Mouse (Mus musculus) small intestine, adult 2 months (tissue): Measurements from ENCODE around the gene Rab3gap1. TPM values are rescaled to one million over a fixed set of nuclear protein-coding genes. Genes with fewer than 3 reads are reported as not detected.
"Not testable (repeated sequence)": the region's sequence is repeated elsewhere in the genome, so short reads cannot be mapped to it uniquely, and the experiment has no call there.

Source experiments
- H3K27ac ChIP-seq: fragments of 200-500 bp; 2 replicates; pipeline ENCODE4 v1.5.1; 2012; ENCODE audit warnings: low read depth, low read length, control low read depth, inconsistent platforms; ENCODE audit not compliant: insufficient read depth
- H3K27me3 ChIP-seq: fragments of 200-500 bp; 2 replicates; pipeline ENCODE4 v1.6.1; 2012; ENCODE audit warnings: mild to moderate bottlenecking, moderate library complexity, low read length, inconsistent platforms; ENCODE audit not compliant: control insufficient read depth, insufficient read depth
- H3K36me3 ChIP-seq: fragments of 200-500 bp; 2 replicates; pipeline ENCODE4 v1.6.1; 2012; ENCODE audit warnings: mild to moderate bottlenecking, low read length, control low read depth, inconsistent platforms; ENCODE audit not compliant: control insufficient read depth, insufficient read depth
- H3K4me1 ChIP-seq: fragments of 200-500 bp; 2 replicates; pipeline ENCODE4 v1.6.1; 2012; ENCODE audit warnings: low read length, inconsistent platforms, mixed read lengths; ENCODE audit not compliant: control insufficient read depth, insufficient read depth, insufficient read length
- H3K4me3 ChIP-seq: fragments of 200-500 bp; 2 replicates; pipeline ENCODE4 v1.5.1; 2012; ENCODE audit warnings: low read depth, mild to moderate bottlenecking, control low read depth, inconsistent platforms, low read length, moderate library complexity
- CTCF ChIP-seq: fragments of 200-500 bp; IDR thresholded peaks from 2 replicates; pipeline ENCODE4 v1.5.1; 2012; ENCODE audit warnings: low read depth, mild to moderate bottlenecking, control low read depth, inconsistent platforms, low read length, moderate library complexity, mixed read lengths; ENCODE audit not compliant: insufficient replicate concordance, insufficient read length; ENCODE audit errors: extremely low read depth
- POLR2A ChIP-seq: fragments of 200-500 bp; IDR thresholded peaks from 2 replicates; pipeline ENCODE4 v1.6.1; 2012; ENCODE audit warnings: low read depth, mild to moderate bottlenecking, control low read depth, inconsistent platforms, low read length, moderate library complexity
- WGBS: fragments of 180-500 bp; shearing (Covaris S2); methylation state at CpG from one replicate; pipeline ENCODE4 v1.1.7; 2018; 5-methylcytosine and 5-hydroxymethylcytosine counted together
- polyA plus RNA-seq: library from polyadenylated mRNA; depleted of rRNA; stranded (reverse); fragments of >200 nt; gene quantifications from 2 replicates; pipeline ENCODE4 v1.2.3, GENCODE M21; 2012

The Rab3gap1 gene
- polyA plus RNA-seq, 1 experiment, result 14.6 TPM

GRCm38 (mm10) chr1:127948748-127949147 lies 80.2 kb downstream of the Rab3gap1 start:
- TF ChIP-seq POLR2A (no peak), CTCF (no peak)
- H3K4me1 ChIP-seq, result no peaks in the 10 kb centered on the region
- H3K36me3 ChIP-seq, result peaks cover 6% of the 10 kb centered on the region
- H3K27ac ChIP-seq, result no peak overlapping the region
- no peak overlapping the region for H3K4me3 ChIP-seq
- WGBS, result 75% methylated on average over 5 of the region's 5 CpGs
- no peaks in the 10 kb centered on the region for H3K27me3 ChIP-seq

GRCm38 (mm10) chr1:127952276-127952675 lies 83.7 kb downstream of the Rab3gap1 start:
- TF ChIP-seq CTCF, result no peak
- no peak for TF ChIP-seq POLR2A

DNA sequence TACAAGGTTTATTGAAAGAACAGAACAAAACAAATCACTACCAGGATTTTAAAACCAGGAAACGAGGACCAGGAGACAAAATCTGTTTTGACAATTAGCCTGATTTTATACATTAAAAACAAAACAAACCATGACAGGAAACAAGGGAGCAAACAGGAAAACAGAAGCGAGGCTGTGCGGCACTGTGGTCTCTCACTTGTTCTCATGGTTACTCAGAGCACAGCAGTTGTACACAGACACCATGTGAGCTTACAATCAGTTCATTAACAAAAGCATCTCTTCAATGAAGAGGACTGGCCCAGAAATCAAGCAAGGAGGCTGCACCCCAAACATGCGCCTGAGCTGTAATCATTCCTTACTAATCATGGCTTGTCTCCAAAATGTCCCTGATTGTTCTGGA lies 85.6 kb downstream of the Rab3gap1 start:
- not testable (repeated sequence) for H3K4me3 ChIP-seq, H3K27me3 ChIP-seq, H3K27ac ChIP-seq, H3K36me3 ChIP-seq, H3K4me1 ChIP-seq
- 71% methylated on average over 4 of the region's 4 CpGs for WGBS

More at GRCm38 (mm10) chr1:127952276-127952675, 83.7 kb downstream of the Rab3gap1 start:
- no peaks in the 10 kb centered on the region for H3K36me3 ChIP-seq
- no peak overlapping the region for H3K4me3 ChIP-seq
- H3K27me3 ChIP-seq, result no peaks in the 10 kb centered on the region
- H3K4me1 ChIP-seq, result no peaks in the 10 kb centered on the region
- 76% methylated on average over 4 of the region's 4 CpGs for WGBS
- no peak overlapping the region for H3K27ac ChIP-seq

DNA sequence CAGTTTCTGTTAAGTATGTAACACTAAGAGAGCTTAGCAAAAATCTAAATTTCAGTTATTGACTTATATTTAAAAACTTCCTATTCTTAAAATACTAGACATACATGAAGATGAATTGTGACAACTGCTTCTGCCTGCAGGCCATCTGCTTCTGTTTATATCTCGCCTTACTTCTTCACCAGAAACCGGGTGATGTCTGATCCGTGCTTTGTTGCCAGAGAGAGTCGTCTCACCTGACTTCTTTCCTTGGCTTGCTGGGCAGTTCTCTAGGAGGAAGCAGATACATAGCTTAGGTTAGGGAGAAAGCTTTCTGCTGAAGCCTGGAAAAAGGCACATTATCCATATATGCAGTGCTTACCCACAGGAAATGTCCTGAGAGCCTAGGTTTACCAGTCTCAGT lies 86.2 kb downstream of the Rab3gap1 start:
- Histone ChIP-seq H3K4me1 (no peaks in the 10 kb centered on the region), H3K27ac (no peak overlapping the region), H3K27me3 (no peaks in the 10 kb centered on the region), H3K36me3 (no peaks in the 10 kb centered on the region), H3K4me3 (no peak overlapping the region)
- no peak for TF ChIP-seq CTCF
- TF ChIP-seq POLR2A, result no peak
- 79% methylated on average over 4 of the region's 4 CpGs for WGBS

GRCm38 (mm10) chr1:127956524-127956923 lies 88.0 kb downstream of the Rab3gap1 start:
- Histone ChIP-seq H3K36me3 (no peaks in the 10 kb centered on the region), H3K4me1 (no peaks in the 10 kb centered on the region), H3K27me3 (no peaks in the 10 kb centered on the region), H3K27ac (no peak overlapping the region), H3K4me3 (no peak overlapping the region)
- no peak for TF ChIP-seq CTCF
- no peak for TF ChIP-seq POLR2A
- WGBS, result 91% methylated on average over 1 of the region's 1 CpGs

- no peak overlapping the region for H3K27ac ChIP-seq
- WGBS, result 63% methylated on average over 5 of the region's 5 CpGs
- TF ChIP-seq POLR2A (no peak), CTCF (no peak)
- H3K4me3 ChIP-seq, result no peak overlapping the region
- H3K36me3 ChIP-seq, result no peaks in the 10 kb centered on the region
- no peaks in the 10 kb centered on the region for H3K27me3 ChIP-seq
- no peaks in the 10 kb centered on the region for H3K4me1 ChIP-seq
Measured at GRCm38 (mm10) chr1:127958801-127959200, 90.2 kb downstream of the Rab3gap1 start.

DNA sequence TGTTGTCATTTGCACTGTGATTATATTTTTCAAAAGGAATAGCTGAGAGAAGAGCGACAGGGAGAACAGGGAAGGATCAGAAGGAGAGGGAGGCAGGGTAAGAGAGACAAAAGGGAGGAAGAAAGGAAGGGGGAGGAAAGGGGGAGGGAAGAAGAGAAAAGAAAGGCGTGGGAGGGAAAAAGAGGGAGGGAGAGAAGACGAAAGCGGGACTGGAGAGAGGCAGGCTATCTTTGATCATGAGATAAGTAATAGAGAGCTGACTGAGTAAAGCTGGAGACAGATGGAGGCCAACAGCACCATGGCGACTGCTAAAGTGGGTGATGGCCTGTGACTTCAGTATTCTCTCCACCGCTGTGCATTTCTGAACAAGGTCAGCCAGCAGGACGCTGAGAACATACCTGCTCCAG lies 90.7 kb downstream of the Rab3gap1 start:
- TF ChIP-seq CTCF, result no peak
- TF ChIP-seq POLR2A, result no peak
- no peaks in the 10 kb centered on the region for H3K27me3 ChIP-seq
- WGBS, result 72% methylated on average over 7 of the region's 7 CpGs
- H3K4me1 ChIP-seq, result no peaks in the 10 kb centered on the region
- H3K36me3 ChIP-seq, result no peaks in the 10 kb centered on the region
- H3K27ac ChIP-seq, result no peak overlapping the region
- no peak overlapping the region for H3K4me3 ChIP-seq

GRCm38 (mm10) chr1:127961140-127961539 lies 92.6 kb downstream of the Rab3gap1 start:
- no peaks in the 10 kb centered on the region for H3K27me3 ChIP-seq
- H3K4me1 ChIP-seq, result no peaks in the 10 kb centered on the region
- H3K27ac ChIP-seq, result no peak overlapping the region
- TF ChIP-seq CTCF (no peak), POLR2A (no peak)
- H3K36me3 ChIP-seq, result no peaks in the 10 kb centered on the region
- WGBS, result 94% methylated on average over 1 of the region's 1 CpGs
- no peak overlapping the region for H3K4me3 ChIP-seq
